Mouse (Mus musculus) neural tube, embryonic 13.5 days (tissue): ENCODE results near the gene Lbh. TPM values are rescaled to one million over a fixed set of nuclear protein-coding genes. Genes with fewer than 3 reads are reported as not detected.

Experiments used
- ATAC-seq: fragments of 200-750 bp; cut with Nextera tagmentation; 2 replicates; pipeline ENCODE4 v1.8.0; 2017; ENCODE audit warnings: low read depth, mild to moderate bottlenecking, moderate TSS enrichment, moderate library complexity
- H3K27ac ChIP-seq: fragments of 300-500 bp; sonication (generic); replicated peaks from 2 replicates; pipeline ENCODE4 v1.5.1; 2015; ENCODE audit warnings: moderate library complexity, mild to moderate bottlenecking, inconsistent platforms
- H3K27me3 ChIP-seq: fragments of 300-500 bp; sonication (generic); 2 replicates; pipeline ENCODE4 v1.6.1; 2015; ENCODE audit warnings: mild to moderate bottlenecking, inconsistent platforms
- H3K36me3 ChIP-seq: fragments of 300-500 bp; sonication (generic); 2 replicates; pipeline ENCODE4 v1.6.1; 2015; ENCODE audit warnings: mild to moderate bottlenecking, inconsistent platforms
- H3K4me1 ChIP-seq: fragments of 300-500 bp; sonication (generic); replicated peaks from 2 replicates; pipeline ENCODE4 v1.6.1; 2015; ENCODE audit warnings: inconsistent platforms
- H3K4me2 ChIP-seq: fragments of 300-500 bp; sonication (generic); 2 replicates; pipeline ENCODE4 v1.6.1; 2015; ENCODE audit warnings: inconsistent platforms, mild to moderate bottlenecking, moderate library complexity
- H3K4me3 ChIP-seq: fragments of 300-500 bp; sonication (generic); 2 replicates; pipeline ENCODE4 v1.5.1; 2015; ENCODE audit warnings: mild to moderate bottlenecking, inconsistent platforms
- H3K9ac ChIP-seq: fragments of 300-500 bp; sonication (generic); 2 replicates; pipeline ENCODE4 v1.6.1; 2015; ENCODE audit warnings: moderate library complexity, mild to moderate bottlenecking, inconsistent platforms
- H3K9me3 ChIP-seq: fragments of 300-500 bp; sonication (generic); 2 replicates; pipeline ENCODE4 v1.6.1; 2016; ENCODE audit warnings: inconsistent platforms
- WGBS: fragments of 180-500 bp; shearing (Covaris S2); methylation state at CpG from one replicate; pipeline ENCODE4 v1.1.7; 2015; 5-methylcytosine and 5-hydroxymethylcytosine counted together
- polyA plus RNA-seq: library from polyadenylated mRNA; unstranded; fragments of >200 nt; fragmentation: Nextera tagmentation; extraction: Ambion mirVana; gene quantifications from 2 replicates; pipeline ENCODE4 v1.2.1, GENCODE M21; 2015

Gene Lbh
- polyA plus RNA-seq, result 6.3 and 7.5 TPM in 2 replicates

GRCm38 (mm10) chr17:72918053-72918452 lies at the start of gene Lbh:
Gene Lbh, plus strand, starts transcription at chr17:72918305.
- H3K9me3 ChIP-seq, result no peaks in the 10 kb centered on the region
- H3K27me3 ChIP-seq, result no peaks in the 10 kb centered on the region
- H3K36me3 ChIP-seq, result peaks cover 20% of the 10 kb centered on the region
- H3K4me1 ChIP-seq, result peaks cover 49% of the 10 kb centered on the region
- peak within 1 kb of the TSS; percentile 79 for H3K4me2 ChIP-seq
- WGBS, result under 1% methylated on average over 35 of the region's 35 CpGs
- ATAC-seq, result peak; percentile 93
- H3K9ac ChIP-seq, result peak within 1 kb of the TSS; percentile 98
- peak within 1 kb of the TSS; percentile 83 for H3K4me3 ChIP-seq
- H3K27ac ChIP-seq, result peak within 1 kb of the TSS; percentile 96

- Histone ChIP-seq H3K4me1 (no peaks in the 10 kb centered on the region), H3K36me3 (no peaks in the 10 kb centered on the region), H3K4me3 (no peak overlapping the region), H3K9me3 (no peaks in the 10 kb centered on the region), H3K9ac (no peak overlapping the region), H3K27ac (no peak overlapping the region), H3K4me2 (no peak overlapping the region), H3K27me3 (no peaks in the 10 kb centered on the region)
- ATAC-seq, result no peak
- 88% methylated on average over 9 of the region's 9 CpGs for WGBS
Measured at GRCm38 (mm10) chr17:72878979-72879378, 39.1 kb upstream of the Lbh start.

DNA sequence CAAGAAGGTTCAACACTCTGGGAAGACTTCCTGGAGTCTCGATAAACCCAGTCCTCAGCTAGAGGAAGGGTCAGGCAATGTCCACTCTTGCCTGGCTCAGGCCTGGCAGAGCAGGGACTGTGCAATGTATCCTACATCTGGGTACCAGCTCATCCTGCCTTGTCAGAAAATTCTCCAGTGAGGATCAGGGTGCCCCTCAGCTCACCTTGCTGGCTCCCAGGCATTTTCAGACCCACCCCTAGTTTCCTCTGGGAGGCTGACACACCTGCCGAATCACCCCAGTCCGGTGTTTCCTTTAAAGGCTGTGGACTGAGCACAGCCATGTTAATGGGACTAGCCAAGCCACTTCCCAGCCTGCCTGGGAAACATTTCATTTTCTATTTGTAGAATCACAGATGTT lies 37.9 kb upstream of the Lbh start:
- 78% methylated on average over 3 of the region's 3 CpGs for WGBS
- no peak overlapping the region for H3K9ac ChIP-seq
- H3K4me1 ChIP-seq, result no peaks in the 10 kb centered on the region
- no peaks in the 10 kb centered on the region for H3K27me3 ChIP-seq
- ATAC-seq, result no peak
- H3K4me2 ChIP-seq, result no peak overlapping the region
- no peaks in the 10 kb centered on the region for H3K9me3 ChIP-seq
- no peak overlapping the region for H3K27ac ChIP-seq
- H3K36me3 ChIP-seq, result no peaks in the 10 kb centered on the region
- H3K4me3 ChIP-seq, result no peak overlapping the region

DNA sequence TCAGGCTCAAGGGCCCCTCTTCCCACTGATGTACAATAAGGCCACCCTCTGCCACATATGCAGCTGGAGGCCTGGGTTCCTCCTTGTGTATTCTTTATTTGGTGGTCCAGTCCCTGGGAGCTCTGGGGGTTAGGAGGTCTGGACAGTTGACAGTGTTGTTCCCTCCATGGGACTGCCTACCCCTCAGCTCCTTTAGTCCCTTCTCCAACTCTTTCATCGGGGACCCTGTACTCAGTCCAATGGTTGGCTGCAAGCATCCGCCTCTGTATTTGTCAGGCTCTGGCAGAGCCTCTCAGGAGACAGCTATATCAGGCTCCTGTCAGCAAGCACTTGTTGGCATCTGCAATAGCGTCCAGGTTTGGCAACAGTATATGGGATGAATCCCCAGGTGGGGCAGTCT lies 37.1 kb upstream of the Lbh start:
- Histone ChIP-seq H3K4me2 (no peak overlapping the region), H3K9me3 (0 out of 2 replicates have a peak, but pooled peaks cover 2% of the 10 kb centered on the region), H3K27ac (no peak overlapping the region), H3K9ac (no peak overlapping the region), H3K27me3 (no peaks in the 10 kb centered on the region), H3K36me3 (no peaks in the 10 kb centered on the region), H3K4me3 (no peak overlapping the region), H3K4me1 (no peaks in the 10 kb centered on the region)
- WGBS, result 80% methylated on average over 3 of the region's 3 CpGs
- no peak for ATAC-seq

DNA sequence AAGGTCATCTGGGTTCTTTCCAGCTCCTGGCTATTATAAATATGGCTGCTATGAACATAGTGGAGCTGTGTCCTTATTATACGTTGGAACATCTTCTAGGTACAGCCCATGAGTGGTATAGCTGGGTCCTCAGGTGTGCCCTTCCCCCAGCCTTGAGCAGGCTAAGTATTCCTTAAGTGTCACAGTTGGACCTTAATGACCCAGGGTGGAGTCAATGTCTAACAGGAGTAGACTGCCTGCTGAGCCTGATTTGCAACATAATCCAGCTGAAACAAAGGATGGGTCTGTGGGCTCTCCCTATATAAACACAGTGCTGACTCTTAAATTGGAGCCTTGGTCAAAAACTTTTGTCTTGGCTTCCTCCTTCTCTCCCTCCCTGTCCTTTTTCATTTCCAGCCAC lies 36.3 kb upstream of the Lbh start:
- Histone ChIP-seq H3K27me3 (no peaks in the 10 kb centered on the region), H3K36me3 (no peaks in the 10 kb centered on the region), H3K4me1 (no peaks in the 10 kb centered on the region), H3K9me3 (0 out of 2 replicates have a peak, but pooled peaks cover 2% of the 10 kb centered on the region), H3K9ac (no peak overlapping the region), H3K4me2 (no peak overlapping the region), H3K4me3 (no peak overlapping the region), H3K27ac (no peak overlapping the region)
- ATAC-seq, result no peak
- WGBS, result 57% methylated on average over 1 of the region's 1 CpGs

GRCm38 (mm10) chr17:72889556-72890397 lies 28.3 kb upstream of the Lbh start:
- peaks cover 7% of the 10 kb centered on the region; the same call in 1 of the 2 replicates for H3K4me1 ChIP-seq
- H3K36me3 ChIP-seq, result no peaks in the 10 kb centered on the region
- WGBS, result 19% methylated on average over 20 of the region's 20 CpGs
- H3K4me3 ChIP-seq, result no peak overlapping the region
- H3K27ac ChIP-seq, result 0 out of 2 replicates have a peak overlapping the region, but pooled peaks have one; percentile 28
- no peak overlapping the region for H3K9ac ChIP-seq
- H3K9me3 ChIP-seq, result 0 out of 2 replicates have a peak, but pooled peaks cover 2% of the 10 kb centered on the region
- peak overlapping the region; percentile 34 for H3K4me2 ChIP-seq
- ATAC-seq, result peak; percentile 90
- no peaks in the 10 kb centered on the region for H3K27me3 ChIP-seq

GRCm38 (mm10) chr17:72890398-72890898 lies 27.7 kb upstream of the Lbh start:
- H3K4me3 ChIP-seq, result no peak overlapping the region
- H3K9ac ChIP-seq, result no peak overlapping the region
- ATAC-seq, result peak; percentile 81
- H3K4me2 ChIP-seq, result no peak overlapping the region
- no peaks in the 10 kb centered on the region for H3K36me3 ChIP-seq
- no peak overlapping the region for H3K27ac ChIP-seq
- H3K9me3 ChIP-seq, result 0 out of 2 replicates have a peak, but pooled peaks cover 2% of the 10 kb centered on the region
- H3K27me3 ChIP-seq, result no peaks in the 10 kb centered on the region
- H3K4me1 ChIP-seq, result peaks cover 7% of the 10 kb centered on the region; the same call in 1 of the 2 replicates
- WGBS, result 57% methylated on average over 8 of the region's 8 CpGs

DNA sequence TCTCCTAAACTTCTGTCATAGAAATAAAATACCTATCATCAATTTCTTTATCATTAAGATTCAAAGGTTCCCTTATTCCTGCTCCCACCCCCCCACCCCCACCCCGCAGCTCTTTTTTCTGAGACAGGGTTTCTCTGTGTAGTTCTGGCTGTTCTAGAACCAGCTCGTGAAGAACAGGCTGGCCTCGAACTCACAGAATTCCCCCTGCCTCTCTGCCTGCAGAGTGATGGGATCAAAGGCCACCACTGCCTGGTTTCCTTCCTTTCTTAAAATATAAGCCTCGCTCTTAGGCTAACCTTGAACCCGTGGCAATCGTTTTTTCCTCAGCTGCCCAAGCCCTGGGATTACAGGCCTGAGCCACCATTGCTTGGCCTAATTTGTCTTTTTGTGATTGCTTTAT lies 26.5 kb upstream of the Lbh start:
- 90% methylated on average over 6 of the region's 6 CpGs for WGBS
- Histone ChIP-seq H3K4me1 (peaks cover 7% of the 10 kb centered on the region; the same call in 1 of the 2 replicates), H3K4me3 (no peak overlapping the region), H3K27me3 (no peaks in the 10 kb centered on the region), H3K4me2 (no peak overlapping the region), H3K9ac (no peak overlapping the region), H3K36me3 (no peaks in the 10 kb centered on the region), H3K9me3 (no peaks in the 10 kb centered on the region), H3K27ac (no peak overlapping the region)
- ATAC-seq, result no peak

- Histone ChIP-seq H3K9me3 (no peaks in the 10 kb centered on the region), H3K9ac (no peak overlapping the region), H3K4me1 (no peaks in the 10 kb centered on the region; the same call in 1 of the 2 replicates), H3K4me3 (no peak overlapping the region), H3K4me2 (no peak overlapping the region), H3K27ac (no peak overlapping the region), H3K36me3 (no peaks in the 10 kb centered on the region), H3K27me3 (no peaks in the 10 kb centered on the region)
- 87% methylated on average over 3 of the region's 3 CpGs for WGBS
- ATAC-seq, result no peak
Measured at GRCm38 (mm10) chr17:72895506-72895905, 22.6 kb upstream of the Lbh start.

- Histone ChIP-seq H3K4me1 (no peaks in the 10 kb centered on the region), H3K27ac (no peak overlapping the region), H3K36me3 (no peaks in the 10 kb centered on the region), H3K4me3 (no peak overlapping the region), H3K4me2 (no peak overlapping the region), H3K9ac (no peak overlapping the region), H3K9me3 (no peaks in the 10 kb centered on the region), H3K27me3 (no peaks in the 10 kb centered on the region)
- WGBS, result 89% methylated on average over 7 of the region's 7 CpGs
- no peak for ATAC-seq
Measured at GRCm38 (mm10) chr17:72897076-72897475, 21.0 kb upstream of the Lbh start.

DNA sequence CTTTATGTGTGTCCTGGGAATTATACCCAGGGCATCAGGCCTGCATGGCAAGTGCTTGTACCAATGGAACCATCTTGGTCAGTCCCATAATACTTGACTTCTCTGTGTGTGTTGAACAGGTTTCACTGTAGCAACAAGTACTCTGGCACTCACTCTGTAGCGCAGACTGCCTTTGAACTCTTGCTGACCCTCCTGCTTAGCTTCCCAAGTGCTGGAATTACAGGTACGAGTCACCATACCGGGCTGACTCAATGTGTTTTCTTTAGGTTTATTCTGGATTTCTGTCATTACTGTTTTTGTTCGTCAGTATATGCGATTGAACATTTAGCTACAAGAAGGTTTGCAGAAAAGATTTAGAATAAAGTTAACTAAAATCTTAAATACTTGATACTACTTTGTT lies 20.1 kb upstream of the Lbh start:
- Histone ChIP-seq H3K9ac (no peak overlapping the region), H3K36me3 (no peaks in the 10 kb centered on the region), H3K27me3 (no peaks in the 10 kb centered on the region), H3K4me2 (no peak overlapping the region), H3K9me3 (no peaks in the 10 kb centered on the region), H3K4me1 (no peaks in the 10 kb centered on the region), H3K4me3 (no peak overlapping the region), H3K27ac (no peak overlapping the region)
- 92% methylated on average over 5 of the region's 5 CpGs for WGBS
- ATAC-seq, result no peak

GRCm38 (mm10) chr17:72898775-72899174 lies 19.3 kb upstream of the Lbh start:
- Histone ChIP-seq H3K27ac (no peak overlapping the region), H3K27me3 (no peaks in the 10 kb centered on the region), H3K9ac (no peak overlapping the region), H3K4me3 (no peak overlapping the region), H3K4me1 (no peaks in the 10 kb centered on the region), H3K36me3 (no peaks in the 10 kb centered on the region), H3K9me3 (no peaks in the 10 kb centered on the region), H3K4me2 (no peak overlapping the region)
- 65% methylated on average over 3 of the region's 3 CpGs for WGBS
- ATAC-seq, result no peak
